Mouse (Mus musculus) kidney, postnatal 14 days (tissue): ENCODE data around the gene Zdhhc13.

Source experiments
- DNase-seq: peaks from one replicate; pipeline ENCODE4 v3.0.0; 2022; ENCODE audit warnings: mixed read lengths

Gene Zdhhc13

GRCm38 (mm10) chr7:48788851-48789572, at the start of gene Zdhhc13:
TSS of gene Zdhhc13 (plus strand) at chr7:48789003.
- DNase-seq = peak; percentile 96

GRCm38 (mm10) chr7:48749298-48750163, 39.3 kb upstream of the Zdhhc13 start:
- peak; percentile 83 for DNase-seq

DNA sequence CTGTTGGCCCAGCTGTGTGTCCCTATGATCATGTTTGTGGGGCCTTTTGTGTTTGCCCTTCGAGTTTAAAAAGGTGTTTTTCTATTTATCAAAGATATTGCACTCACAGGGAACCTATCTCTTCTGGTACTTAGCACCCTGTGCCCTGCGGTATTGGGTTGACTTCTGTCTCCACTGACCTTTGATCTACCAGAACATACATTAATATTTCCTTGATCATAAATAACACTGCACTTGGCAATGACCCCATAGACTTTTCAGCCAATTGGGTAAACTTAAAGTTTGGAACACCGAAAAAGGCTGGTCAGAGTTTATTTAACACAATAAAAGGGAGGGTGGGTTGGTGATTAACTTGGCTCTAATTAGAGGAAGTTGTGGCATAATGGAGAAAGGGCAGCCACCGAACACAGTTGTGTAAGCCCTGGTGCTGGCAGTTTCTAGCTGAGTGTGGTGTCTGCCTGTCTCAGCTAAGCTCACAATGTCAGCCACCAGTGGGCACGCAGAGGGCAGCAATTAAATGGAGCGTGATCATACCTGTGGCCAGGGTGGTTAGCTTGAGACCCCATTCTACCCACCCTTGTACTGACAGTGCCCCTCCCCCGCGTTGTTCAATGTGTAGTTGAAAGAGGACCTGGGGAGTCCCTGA, 38.5 kb upstream of the Zdhhc13 start:
- DNase-seq = peak; percentile 43

- DNase-seq = no peak
Observed at GRCm38 (mm10) chr7:48751222-48751621, 37.6 kb upstream of the Zdhhc13 start.

GRCm38 (mm10) chr7:48754415-48754974, 34.3 kb upstream of the Zdhhc13 start:
- DNase-seq = no peak

DNA sequence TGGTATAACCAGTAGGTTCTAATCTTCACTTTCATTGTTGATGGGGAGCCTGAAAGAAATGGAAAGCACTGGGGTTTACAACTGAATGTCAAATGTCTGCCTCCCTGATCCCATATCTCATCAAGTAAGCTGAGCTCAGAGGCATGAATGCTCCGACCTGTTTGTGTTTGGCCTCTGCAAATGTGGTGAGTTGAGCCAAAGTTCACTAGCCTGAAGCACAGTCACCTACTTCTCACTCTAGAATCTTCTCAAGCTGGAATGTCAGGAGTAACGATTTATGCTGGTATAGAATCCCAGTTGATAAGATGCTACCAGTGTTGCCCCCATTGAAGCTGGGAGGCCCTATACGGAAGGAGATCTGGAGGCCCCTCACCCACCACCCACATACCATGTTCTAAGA, 33.0 kb upstream of the Zdhhc13 start:
- DNase-seq = no peak

GRCm38 (mm10) chr7:48756306-48756931, 32.4 kb upstream of the Zdhhc13 start:
- DNase-seq = no peak

GRCm38 (mm10) chr7:48758083-48758482, 30.7 kb upstream of the Zdhhc13 start:
- no peak for DNase-seq

DNA sequence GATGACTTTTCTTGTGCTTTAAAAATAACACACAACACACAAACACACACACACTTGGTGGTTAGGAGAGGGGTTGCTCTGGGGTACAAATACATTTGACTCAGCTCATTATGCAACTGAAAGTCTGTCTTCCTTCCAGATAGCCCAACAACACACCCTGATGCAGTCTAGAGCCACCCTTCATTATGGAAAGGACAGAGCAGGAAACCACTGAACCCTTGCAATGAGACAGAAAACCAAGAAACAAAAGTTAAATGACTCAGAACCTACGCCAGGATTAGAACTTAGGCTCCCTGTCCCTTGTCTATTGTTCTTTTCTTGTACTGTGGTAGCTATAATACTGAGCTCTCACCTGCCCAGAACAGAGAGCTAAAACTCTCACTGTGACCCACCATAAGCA, 28.0 kb upstream of the Zdhhc13 start:
- DNase-seq = no peak

- no peak for DNase-seq
Observed at GRCm38 (mm10) chr7:48762289-48762688, 26.5 kb upstream of the Zdhhc13 start.

DNA sequence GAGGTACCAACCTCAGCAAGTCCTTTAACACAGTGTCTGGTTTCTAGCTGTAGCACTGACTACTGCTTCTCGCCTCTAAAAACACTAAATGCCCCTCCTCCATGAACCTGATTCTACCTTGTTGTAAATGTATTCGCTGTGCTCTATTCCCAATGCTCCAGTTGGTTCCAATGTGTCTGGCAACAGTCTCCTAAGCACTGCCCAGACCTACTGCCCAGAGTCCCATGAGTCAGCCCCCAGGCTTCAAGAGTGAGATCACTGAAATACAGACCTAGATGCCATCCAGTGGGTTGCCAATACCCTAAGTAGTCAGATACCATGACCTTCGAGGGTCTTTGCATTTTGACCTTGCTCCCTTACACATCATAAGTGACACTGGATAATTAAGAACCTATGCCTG, 26.1 kb upstream of the Zdhhc13 start:
- no peak for DNase-seq

DNA sequence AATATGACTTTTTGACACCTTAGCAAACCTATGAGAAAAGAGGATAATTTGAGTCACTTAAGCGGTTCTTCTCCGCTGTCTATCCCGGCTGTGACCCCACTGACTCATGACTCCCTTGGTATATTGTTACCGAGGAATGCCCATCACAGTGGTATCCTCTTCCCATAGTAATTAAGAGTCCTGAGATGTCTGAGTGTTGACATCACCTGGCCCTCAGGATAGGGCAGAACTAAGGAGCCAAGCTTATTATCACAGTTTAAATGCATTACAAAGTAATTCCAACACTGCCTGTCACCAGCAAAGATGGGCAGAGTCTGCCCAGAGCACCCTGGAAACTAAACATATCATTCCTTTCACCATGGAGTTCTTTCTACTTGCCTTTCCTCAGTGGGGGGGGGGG, 22.8 kb upstream of the Zdhhc13 start:
- DNase-seq = no peak

GRCm38 (mm10) chr7:48769721-48770120, 19.1 kb upstream of the Zdhhc13 start:
- no peak for DNase-seq

DNA sequence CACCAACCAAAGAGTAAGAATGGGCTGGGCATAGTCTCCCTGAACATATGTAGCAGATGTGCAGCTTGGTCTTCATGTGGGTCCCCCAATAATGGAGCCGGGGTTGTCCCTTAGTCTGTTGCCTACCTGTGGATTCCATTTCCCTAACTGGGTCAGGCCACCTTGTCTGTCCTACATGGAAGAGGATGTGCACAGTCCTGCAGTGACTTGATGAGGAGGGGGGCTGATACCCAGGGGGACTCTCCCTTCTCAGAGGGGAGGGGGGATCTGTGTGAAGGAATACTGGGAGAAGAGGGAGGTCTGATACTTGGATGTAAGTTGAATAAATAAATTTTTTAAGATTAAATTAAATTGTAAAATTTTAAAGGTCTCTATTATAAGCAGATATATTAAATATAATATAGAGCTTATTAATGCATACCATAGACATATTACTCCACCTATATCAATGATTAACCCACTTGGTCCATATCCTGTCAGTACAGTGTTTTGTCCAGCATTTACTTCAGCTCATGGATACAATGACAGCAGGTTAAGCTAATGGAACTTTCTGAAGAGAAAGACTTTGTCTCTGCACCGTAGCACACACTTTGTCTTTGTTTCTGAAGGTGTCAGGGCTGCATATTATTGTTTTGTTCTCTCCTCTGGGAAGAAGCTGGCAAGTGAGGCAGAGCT, 16.6 kb upstream of the Zdhhc13 start:
- DNase-seq = no peak

- peak; percentile 17 for DNase-seq
Observed at GRCm38 (mm10) chr7:48773333-48773732, 15.5 kb upstream of the Zdhhc13 start.

DNA sequence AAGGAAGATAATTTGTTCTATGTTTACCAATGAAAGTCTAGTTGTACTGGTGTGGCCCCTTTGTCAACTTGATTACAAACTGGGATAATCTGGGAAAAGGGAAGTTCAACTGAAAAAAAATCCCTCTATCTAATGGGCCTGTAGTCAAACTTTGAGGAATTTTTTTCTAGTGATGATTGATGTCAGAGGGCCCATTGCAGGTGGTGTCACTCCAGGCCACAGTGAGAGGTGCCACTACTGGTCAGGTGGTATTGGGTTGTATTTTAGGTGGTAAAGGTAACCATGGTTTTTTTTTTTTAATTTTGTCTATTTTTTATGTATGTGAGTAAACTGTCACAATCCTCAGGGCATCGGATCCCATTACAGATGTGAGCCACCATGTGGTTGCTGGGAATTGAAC, 14.2 kb upstream of the Zdhhc13 start:
- no peak for DNase-seq

DNA sequence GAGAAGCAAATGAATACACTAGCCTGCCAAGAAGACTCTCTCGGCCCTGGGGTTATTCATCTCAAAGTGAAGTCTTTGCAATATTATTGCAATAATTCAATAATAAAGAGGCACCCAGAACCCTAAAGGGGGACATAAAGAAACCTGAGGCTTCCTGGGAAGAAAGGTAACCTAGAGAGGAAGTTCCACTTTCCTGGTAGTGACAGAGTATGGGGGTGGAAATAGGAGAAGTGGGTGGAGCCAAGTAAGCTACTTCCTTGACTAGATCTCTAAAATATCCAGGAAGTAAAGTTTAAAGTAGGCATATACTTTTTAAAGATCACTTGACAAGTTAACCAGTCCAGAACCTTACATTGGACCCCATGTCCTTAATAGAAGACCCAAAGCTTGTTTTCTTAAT, 13.4 kb upstream of the Zdhhc13 start:
- no peak for DNase-seq

DNA sequence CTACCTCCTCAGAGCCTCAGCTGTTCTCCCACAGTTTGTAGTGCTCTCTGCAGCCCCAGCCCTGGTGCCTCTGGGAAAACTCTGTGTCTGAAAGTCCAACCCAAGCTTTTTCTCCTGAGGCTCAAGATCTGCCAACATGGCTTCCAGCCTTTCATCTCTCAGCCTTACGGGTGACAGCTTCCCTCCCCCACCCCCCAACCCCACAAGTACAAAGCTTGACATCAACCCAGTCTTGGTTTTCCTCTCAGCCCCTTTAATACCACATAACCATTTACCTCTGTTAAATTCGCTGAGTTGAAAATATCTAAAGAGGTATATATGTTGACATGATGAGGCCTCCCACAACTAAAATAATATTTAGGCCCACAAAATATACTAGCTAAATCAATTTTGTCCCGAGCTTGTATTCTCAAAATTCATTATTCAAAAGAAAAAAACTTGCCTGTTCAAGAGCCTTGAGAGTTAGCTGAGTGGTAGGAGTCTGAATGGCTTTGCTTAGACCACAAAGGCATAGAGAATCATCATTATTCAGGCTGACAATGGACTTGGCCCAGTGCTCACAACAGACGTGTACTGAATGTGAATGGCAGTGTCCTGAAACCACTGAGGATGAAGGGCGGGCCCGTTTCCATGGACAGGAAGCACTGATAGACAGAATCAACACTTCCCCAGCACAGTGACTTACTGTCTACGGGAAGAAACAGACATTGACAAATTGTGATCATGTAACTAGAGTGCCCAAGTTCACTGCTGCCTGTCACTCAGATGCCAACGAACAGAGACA, 10.9 kb upstream of the Zdhhc13 start:
- DNase-seq = no peak

GRCm38 (mm10) chr7:48779110-48779509, 9.7 kb upstream of the Zdhhc13 start:
- no peak for DNase-seq

GRCm38 (mm10) chr7:48782432-48782831, 6.4 kb upstream of the Zdhhc13 start:
- DNase-seq = no peak

- no peak for DNase-seq
Observed at GRCm38 (mm10) chr7:48784773-48785523, 3.9 kb upstream of the Zdhhc13 start.
